Mouse (Mus musculus) kidney, embryonic 15.5 days (tissue): ENCODE data around the gene Adamts4. TPM values are rescaled to one million over a fixed set of nuclear protein-coding genes. Genes with fewer than 3 reads are reported as not detected.

ENCODE experiments used
- ATAC-seq: fragments of 200-750 bp; cut with Nextera tagmentation; replicated peaks from 2 replicates; pipeline ENCODE4 v1.8.0; 2017; ENCODE audit warnings: moderate TSS enrichment; ENCODE audit not compliant: low FRiP score
- H3K27ac ChIP-seq: fragments of 300-500 bp; sonication (generic); 2 replicates; pipeline ENCODE4 v1.5.1; 2015; ENCODE audit warnings: mild to moderate bottlenecking, inconsistent platforms
- H3K27me3 ChIP-seq: fragments of 300-500 bp; sonication (generic); 2 replicates; pipeline ENCODE4 v1.6.1; 2015; ENCODE audit warnings: inconsistent platforms
- H3K36me3 ChIP-seq: fragments of 300-500 bp; sonication (generic); 2 replicates; pipeline ENCODE4 v1.6.1; 2015; ENCODE audit warnings: inconsistent platforms
- H3K4me1 ChIP-seq: fragments of 300-500 bp; sonication (generic); 2 replicates; pipeline ENCODE4 v1.6.1; 2015; ENCODE audit warnings: inconsistent platforms
- H3K4me2 ChIP-seq: fragments of 300-500 bp; sonication (generic); 2 replicates; pipeline ENCODE4 v1.6.1; 2015; ENCODE audit warnings: moderate library complexity, mild to moderate bottlenecking, inconsistent platforms
- H3K4me3 ChIP-seq: fragments of 300-500 bp; sonication (generic); replicated peaks from 2 replicates; pipeline ENCODE4 v1.5.1; 2015; ENCODE audit warnings: mild to moderate bottlenecking, inconsistent platforms
- H3K9ac ChIP-seq: fragments of 300-500 bp; sonication (generic); 2 replicates; pipeline ENCODE4 v1.6.1; 2015; ENCODE audit warnings: mild to moderate bottlenecking, inconsistent platforms
- H3K9me3 ChIP-seq: fragments of 300-500 bp; sonication (generic); replicated peaks from 2 replicates; pipeline ENCODE4 v1.6.1; 2016; ENCODE audit warnings: inconsistent platforms
- WGBS: fragments of 180-500 bp; shearing (Covaris S2); methylation state at CpG from one replicate; pipeline ENCODE4 v1.1.7; 2015; ENCODE audit warnings: mixed read lengths; 5-methylcytosine and 5-hydroxymethylcytosine counted together
- polyA plus RNA-seq: library from polyadenylated mRNA; unstranded; fragments of >200 nt; fragmentation: Nextera tagmentation; extraction: Ambion mirVana; gene quantifications from 2 replicates; pipeline ENCODE4 v1.2.1, GENCODE M21; 2015

Adamts4 gene
- polyA plus RNA-seq, 1 experiment from 2014 or later: 11.6 TPM

DNA sequence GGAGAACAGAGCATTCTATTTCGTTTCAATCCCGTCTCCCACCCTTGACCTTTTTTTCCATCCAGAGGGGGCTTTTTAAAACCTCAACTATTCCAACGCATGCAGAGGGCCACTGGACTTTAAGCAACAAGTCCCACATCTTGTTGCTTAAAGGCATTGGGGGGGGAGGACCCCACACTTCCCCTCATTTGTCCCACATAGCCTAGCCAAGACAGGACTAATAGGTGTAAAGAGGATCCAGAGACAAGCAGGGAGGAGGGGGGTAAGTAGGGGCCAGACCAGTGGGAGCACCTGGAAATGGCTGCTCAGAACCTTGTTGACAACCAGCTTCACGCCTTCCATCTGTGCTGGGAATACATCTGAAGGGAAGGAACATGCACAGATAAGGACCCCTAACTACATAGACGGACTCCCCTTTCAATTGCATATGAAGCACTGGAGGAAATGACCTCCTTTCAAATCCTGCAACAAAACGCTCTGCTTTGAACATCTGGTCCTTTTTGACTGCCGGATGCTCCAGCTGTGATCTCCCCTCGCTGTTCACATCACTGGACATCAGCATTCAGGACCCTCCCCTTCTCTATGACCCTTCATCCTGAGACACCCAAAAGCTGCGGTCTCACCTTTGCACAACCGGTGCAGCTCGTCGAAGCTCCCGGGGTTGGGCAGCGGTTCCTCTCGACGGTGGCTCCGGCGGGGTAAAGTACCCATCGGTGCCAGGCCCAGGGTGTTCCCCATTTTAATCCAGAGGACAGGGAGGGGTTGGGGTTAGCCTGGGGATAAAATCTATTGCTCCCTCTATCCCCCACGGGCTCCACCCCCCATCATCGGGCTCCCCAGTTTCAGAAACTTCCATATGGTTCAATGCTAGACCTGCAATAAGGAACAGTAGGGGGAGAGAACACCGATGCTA, 28.7 kb upstream of the Adamts4 start:
- Histone ChIP-seq H3K27me3 (no peaks in the 10 kb centered on the region), H3K4me3 (peak overlapping the region; percentile 74), H3K27ac (peak overlapping the region; percentile 64; the same call in 1 of the 2 replicates), H3K9me3 (no peaks in the 10 kb centered on the region), H3K36me3 (peaks cover 27% of the 10 kb centered on the region), H3K4me2 (peak overlapping the region; percentile 73), H3K4me1 (peaks cover 20% of the 10 kb centered on the region), H3K9ac (peak overlapping the region; percentile 59)
- 4% methylated on average over 22 of the region's 22 CpGs for WGBS
- ATAC-seq: peak; percentile 0; the same call in 1 of the 2 replicates

DNA sequence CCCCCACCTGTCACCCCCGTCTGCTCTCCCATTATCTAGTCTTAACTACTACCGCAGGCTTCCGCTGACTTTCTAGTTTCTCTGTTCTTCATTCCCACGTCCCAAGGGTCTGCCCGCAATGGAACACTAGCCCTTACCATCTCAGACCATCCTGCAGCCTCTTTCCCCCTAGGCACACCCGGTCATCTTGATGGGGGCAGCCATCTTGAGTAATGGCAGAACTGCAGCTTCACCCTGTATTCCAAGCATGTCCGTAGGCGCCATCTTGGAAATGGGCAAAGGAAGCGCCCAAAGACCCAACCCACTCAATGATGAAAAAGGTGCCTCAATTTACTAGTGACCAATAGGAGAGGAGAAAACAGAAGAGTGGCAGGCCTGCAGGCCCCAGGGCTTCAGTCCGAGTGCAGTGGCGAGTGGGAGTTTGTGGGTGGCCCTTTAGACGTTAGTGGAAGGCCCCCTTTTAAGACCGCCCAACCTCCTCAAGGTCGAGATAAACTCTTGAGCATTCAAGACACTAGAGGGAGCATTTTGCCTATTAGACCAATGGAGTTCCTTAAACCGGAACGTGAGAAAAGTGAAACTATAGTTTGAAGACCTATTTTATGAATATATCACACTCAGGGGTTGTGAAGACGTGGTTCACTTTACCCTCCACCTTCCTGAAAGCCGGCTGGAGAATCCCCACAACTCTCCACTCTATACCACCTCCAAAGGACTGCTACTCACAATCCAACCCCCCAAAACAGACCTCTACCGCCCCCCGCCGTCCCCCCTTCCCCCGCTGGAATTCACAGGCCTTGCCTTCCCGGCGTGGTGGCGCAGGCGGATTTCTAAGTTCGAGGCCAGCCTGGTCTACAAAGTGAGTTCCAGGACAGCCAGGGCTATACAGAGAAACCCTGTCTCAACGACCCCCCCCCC, 27.7 kb upstream of the Adamts4 start, which contains the start of gene Tomm40l:
Tomm40l (minus strand) TSS at position 277 of the 918 bp plus-strand sequence.
- Histone ChIP-seq H3K9me3 (no peaks in the 10 kb centered on the region), H3K9ac (peak within 1 kb of the TSS; percentile 59), H3K4me2 (peak within 1 kb of the TSS; percentile 73), H3K27ac (peak within 1 kb of the TSS; percentile 95), H3K4me1 (peaks cover 20% of the 10 kb centered on the region), H3K4me3 (peak within 1 kb of the TSS; percentile 74), H3K36me3 (peaks cover 27% of the 10 kb centered on the region), H3K27me3 (no peaks in the 10 kb centered on the region)
- 1% methylated on average over 28 of the region's 28 CpGs for WGBS
- ATAC-seq: peak; percentile 98

DNA sequence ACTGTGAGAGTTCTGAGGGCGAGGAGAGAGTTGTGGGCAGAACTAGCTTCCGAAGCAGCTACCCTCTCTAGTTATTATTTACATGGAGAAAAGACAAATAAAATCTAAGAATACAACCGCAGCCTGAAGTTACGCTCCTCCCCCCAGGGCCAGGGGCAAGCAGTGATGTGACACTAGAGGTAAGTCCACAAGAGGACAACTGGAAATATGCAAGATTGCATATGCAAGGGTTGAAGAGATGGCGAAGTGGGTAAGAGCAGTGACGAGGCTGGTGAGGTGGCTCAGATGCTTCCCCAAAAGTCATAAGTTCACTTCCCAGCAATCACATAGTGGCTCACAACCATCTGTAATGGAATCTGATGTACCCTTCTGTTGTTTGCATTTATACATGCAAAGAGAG, 27.1 kb upstream of the Adamts4 start:
- Histone ChIP-seq H3K27ac (peak overlapping the region; percentile 95), H3K9me3 (no peaks in the 10 kb centered on the region), H3K4me1 (peaks cover 20% of the 10 kb centered on the region), H3K36me3 (peaks cover 23% of the 10 kb centered on the region), H3K4me3 (peak overlapping the region; percentile 74), H3K9ac (0 out of 2 replicates have a peak overlapping the region, but pooled peaks have one; percentile 25), H3K4me2 (peak overlapping the region; percentile 52), H3K27me3 (no peaks in the 10 kb centered on the region)
- 81% methylated on average over 6 of the region's 6 CpGs for WGBS
- ATAC-seq: no peak

DNA sequence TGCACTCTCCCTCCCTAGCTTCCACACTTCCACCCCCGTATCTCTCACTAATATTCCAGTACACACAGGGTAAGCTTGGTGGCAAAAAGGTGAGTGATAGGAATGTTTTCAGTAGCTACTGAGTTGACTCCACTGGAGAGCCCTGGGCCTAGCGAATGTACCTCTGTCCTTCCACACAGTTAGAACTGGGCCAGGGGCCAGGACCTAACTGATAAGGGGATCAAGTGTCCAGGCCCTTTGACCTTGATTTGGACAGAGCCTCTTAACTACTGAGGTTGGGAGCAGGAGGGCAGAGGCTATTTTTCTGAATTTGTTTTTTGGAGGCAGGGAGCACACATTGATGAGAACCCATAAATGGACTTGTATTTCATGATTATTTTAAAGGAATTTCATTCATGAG, 26.4 kb upstream of the Adamts4 start:
- no peak overlapping the region for H3K9ac ChIP-seq
- 71% methylated on average over 2 of the region's 2 CpGs for WGBS
- peaks cover 16% of the 10 kb centered on the region for H3K36me3 ChIP-seq
- no peaks in the 10 kb centered on the region for H3K9me3 ChIP-seq
- no peak overlapping the region for H3K4me2 ChIP-seq
- H3K4me1 ChIP-seq: peaks cover 20% of the 10 kb centered on the region
- H3K4me3 ChIP-seq: no peak overlapping the region
- H3K27ac ChIP-seq: no peak overlapping the region
- no peaks in the 10 kb centered on the region for H3K27me3 ChIP-seq
- no peak for ATAC-seq

DNA sequence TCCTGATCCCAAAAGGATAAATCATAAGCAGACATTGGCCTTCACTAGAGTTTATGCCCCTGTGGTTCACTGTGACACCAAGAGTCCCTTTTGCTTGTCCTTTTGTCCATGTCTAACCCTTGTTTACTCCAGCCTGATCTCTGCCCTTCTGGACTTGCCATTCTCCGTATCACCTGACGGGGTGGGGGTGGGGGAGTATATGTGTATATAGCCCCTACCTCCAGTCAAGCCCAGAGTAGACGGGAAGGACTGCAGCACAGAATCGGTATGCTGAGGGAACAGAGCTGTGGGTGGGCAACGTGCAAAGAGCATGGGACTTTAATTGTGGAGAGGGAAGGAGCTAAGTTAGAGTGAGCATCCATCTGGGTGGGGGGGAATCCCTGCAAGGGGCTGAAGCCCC, 25.4 kb upstream of the Adamts4 start, which contains the start of gene Apoa2:
Apoa2 (plus strand) TSS at position 198 of the 400 bp plus-strand sequence.
- Histone ChIP-seq H3K27ac (no peak within 1 kb of the TSS), H3K36me3 (peaks cover 6% of the 10 kb centered on the region), H3K4me3 (no peak within 1 kb of the TSS), H3K9ac (no peak within 1 kb of the TSS), H3K4me1 (peaks cover 24% of the 10 kb centered on the region), H3K9me3 (no peaks in the 10 kb centered on the region), H3K27me3 (no peaks in the 10 kb centered on the region), H3K4me2 (no peak within 1 kb of the TSS)
- WGBS: 69% methylated on average over 5 of the region's 5 CpGs
- no peak for ATAC-seq

DNA sequence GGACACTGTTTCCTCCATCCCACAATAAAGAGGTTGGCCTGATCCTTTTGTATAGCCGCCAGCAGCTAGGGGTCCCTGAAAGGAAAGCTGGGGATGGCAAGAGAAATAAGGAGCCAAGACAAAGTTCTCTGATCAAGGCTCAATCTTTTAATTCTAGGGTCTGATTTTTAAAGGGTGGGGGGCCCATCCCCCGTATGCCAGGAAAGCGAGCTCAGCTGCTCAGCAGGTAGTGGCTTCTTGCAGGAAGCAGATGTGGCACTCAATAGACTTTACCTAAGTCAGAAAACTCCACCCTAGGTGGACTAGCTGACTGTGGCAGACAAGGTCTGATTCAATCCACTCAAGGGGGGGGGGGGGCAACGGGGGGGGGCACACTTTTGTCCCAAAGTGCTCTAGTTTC, 23.4 kb upstream of the Adamts4 start:
- Histone ChIP-seq H3K4me1 (peaks cover 20% of the 10 kb centered on the region), H3K36me3 (no peaks in the 10 kb centered on the region), H3K9me3 (no peaks in the 10 kb centered on the region), H3K4me3 (no peak overlapping the region), H3K27me3 (no peaks in the 10 kb centered on the region), H3K9ac (no peak overlapping the region), H3K27ac (no peak overlapping the region), H3K4me2 (no peak overlapping the region)
- ATAC-seq: no peak
- WGBS: 54% methylated on average over 4 of the region's 4 CpGs

DNA sequence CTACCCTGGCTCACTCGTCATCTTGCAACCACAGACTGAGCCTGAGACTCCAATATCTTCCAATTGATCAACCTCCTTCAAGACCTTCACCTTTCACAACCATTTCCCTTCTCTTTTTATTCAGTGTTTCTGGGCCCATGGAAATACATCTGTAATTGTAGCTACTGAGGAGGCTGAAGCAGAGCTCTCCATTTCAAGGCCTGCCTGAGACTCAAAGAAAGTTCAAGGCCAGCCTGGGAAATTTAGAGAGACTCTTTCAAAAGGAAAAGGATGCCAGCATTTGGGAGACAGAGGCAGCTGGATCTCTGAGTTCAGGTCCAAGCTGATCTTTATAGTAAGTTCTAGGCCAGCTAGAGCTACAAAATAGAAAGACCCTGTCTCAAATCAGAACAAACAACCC, 22.3 kb upstream of the Adamts4 start:
- WGBS: 71% methylated on average over 1 of the region's 1 CpGs
- ATAC-seq: no peak

DNA sequence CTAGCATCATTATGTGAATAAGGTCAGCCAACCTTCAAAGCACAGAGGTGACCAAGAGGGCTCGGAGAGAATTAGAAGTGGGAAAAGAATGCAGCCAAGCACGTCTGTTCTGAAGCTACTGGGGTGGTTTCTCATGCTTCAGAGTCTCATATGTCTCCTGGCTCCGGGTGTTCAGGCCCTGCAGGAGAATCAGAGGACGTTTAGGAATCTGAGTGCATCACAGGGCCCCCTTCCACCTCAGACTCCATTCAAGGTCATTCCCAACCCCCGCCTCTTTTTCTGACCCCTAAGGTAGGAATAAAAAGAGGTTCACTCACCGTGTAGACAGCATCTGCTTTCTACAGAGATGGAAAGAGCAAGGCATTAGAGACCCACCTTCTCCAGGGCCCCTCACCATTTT, 20.5 kb upstream of the Adamts4 start:
- Histone ChIP-seq H3K9ac (no peak overlapping the region), H3K4me1 (peaks cover 13% of the 10 kb centered on the region; the same call in 1 of the 2 replicates), H3K4me2 (no peak overlapping the region), H3K27ac (peak overlapping the region; percentile 49), H3K27me3 (no peaks in the 10 kb centered on the region), H3K36me3 (peaks cover 16% of the 10 kb centered on the region), H3K9me3 (no peaks in the 10 kb centered on the region), H3K4me3 (no peak overlapping the region)
- ATAC-seq: no peak
- WGBS: 43% methylated on average over 6 of the region's 6 CpGs

More for the DNA sequence above, 22.3 kb upstream of the Adamts4 start:
- Histone ChIP-seq H3K9me3 (no peaks in the 10 kb centered on the region), H3K36me3 (no peaks in the 10 kb centered on the region), H3K4me2 (no peak overlapping the region), H3K4me3 (no peak overlapping the region), H3K27me3 (no peaks in the 10 kb centered on the region), H3K4me1 (peaks cover 18% of the 10 kb centered on the region), H3K27ac (no peak overlapping the region), H3K9ac (no peak overlapping the region)

DNA sequence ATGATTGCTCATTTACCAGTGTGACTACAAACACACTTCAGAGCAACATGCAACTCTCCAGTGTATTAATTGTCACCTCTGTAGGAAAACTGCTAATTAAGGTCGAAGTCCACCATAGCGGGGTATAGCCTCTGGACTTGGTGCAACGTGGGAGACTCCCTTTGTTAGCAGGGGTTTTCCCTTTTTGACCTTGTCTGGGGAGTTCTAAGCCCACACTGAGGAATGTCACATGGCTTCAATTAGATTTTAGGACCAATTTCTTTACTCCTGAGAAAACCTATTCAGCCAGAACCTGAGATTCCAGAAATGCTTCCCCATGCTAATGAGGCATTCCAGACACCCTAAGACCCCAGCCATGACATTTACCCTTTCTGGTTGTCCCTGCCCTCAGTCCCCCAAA, 20.0 kb upstream of the Adamts4 start:
- Histone ChIP-seq H3K9me3 (no peaks in the 10 kb centered on the region), H3K27me3 (no peaks in the 10 kb centered on the region), H3K4me1 (peaks cover 13% of the 10 kb centered on the region; the same call in 1 of the 2 replicates), H3K27ac (0 out of 2 replicates have a peak overlapping the region, but pooled peaks have one; percentile 49), H3K4me2 (no peak overlapping the region), H3K36me3 (peaks cover 20% of the 10 kb centered on the region), H3K9ac (no peak overlapping the region), H3K4me3 (no peak overlapping the region)
- WGBS: 61% methylated on average over 3 of the region's 3 CpGs
- no peak for ATAC-seq

DNA sequence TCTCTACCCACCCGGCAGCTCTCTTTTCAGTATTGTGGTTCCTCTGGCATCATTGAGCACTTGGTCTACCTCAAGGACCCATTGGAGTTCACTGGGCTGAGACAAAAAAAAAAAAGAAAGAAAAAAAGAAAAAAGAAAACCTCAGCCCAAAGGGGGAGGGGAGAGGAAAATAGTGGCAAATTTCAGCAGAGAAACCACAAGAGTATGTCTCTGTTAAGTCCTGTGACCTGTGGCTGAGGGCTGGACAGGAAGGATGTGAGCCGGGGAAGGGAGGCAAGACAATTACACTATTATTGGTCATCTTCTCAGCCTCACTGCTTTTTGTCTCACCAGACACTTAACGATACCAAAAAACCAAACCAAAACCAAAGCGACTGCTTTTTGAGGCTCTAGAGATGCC, 18.4 kb upstream of the Adamts4 start:
- Histone ChIP-seq H3K4me3 (no peak overlapping the region), H3K9ac (no peak overlapping the region), H3K4me2 (no peak overlapping the region), H3K27ac (no peak overlapping the region), H3K36me3 (peaks cover 37% of the 10 kb centered on the region), H3K27me3 (no peaks in the 10 kb centered on the region), H3K9me3 (no peaks in the 10 kb centered on the region), H3K4me1 (peaks cover 13% of the 10 kb centered on the region; the same call in 1 of the 2 replicates)
- WGBS: 82% methylated on average over 4 of the region's 4 CpGs
- ATAC-seq: no peak

DNA sequence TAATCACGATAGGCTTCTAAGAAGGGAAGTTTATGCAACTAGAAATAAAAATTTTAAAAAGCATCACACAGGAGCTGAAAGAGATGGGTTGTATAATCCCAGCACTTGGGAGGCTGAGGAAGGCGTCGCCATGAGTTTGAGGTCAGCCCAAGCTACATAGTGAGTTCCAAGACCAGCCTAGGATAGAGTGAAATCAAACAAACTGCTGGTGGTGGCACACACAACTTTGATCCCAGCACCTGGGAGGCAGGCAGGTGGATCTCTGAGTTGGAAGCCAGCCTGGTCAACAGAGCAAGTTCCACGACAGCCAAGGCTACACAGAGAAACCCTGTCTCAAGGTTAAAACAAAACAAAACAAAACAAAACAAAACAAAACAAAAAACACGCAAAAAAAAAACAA, 17.9 kb upstream of the Adamts4 start:
- Histone ChIP-seq H3K4me2 (no peak overlapping the region), H3K4me1 (peaks cover 13% of the 10 kb centered on the region; the same call in 1 of the 2 replicates), H3K9me3 (no peaks in the 10 kb centered on the region), H3K36me3 (peaks cover 42% of the 10 kb centered on the region), H3K27me3 (no peaks in the 10 kb centered on the region), H3K9ac (no peak overlapping the region), H3K27ac (no peak overlapping the region), H3K4me3 (no peak overlapping the region)
- WGBS: 84% methylated on average over 5 of the region's 5 CpGs
- no peak for ATAC-seq
